Mouse (Mus musculus) cortical plate, adult 2 months (tissue): ENCODE data around the gene Klhl7.

ENCODE experiments used
- CTCF ChIP-seq: fragments of 200-500 bp; IDR thresholded peaks from 2 replicates; pipeline ENCODE4 v1.5.1; 2011; ENCODE audit warnings: mild to moderate bottlenecking, control low read depth, low read length; ENCODE audit not compliant: insufficient read depth; ENCODE audit errors: extremely low read depth
- POLR2A ChIP-seq: fragments of 200-500 bp; IDR thresholded peaks from 2 replicates; pipeline ENCODE4 v1.6.1; 2011; ENCODE audit warnings: mild to moderate bottlenecking, low read length, control low read depth; ENCODE audit not compliant: insufficient read depth; ENCODE audit errors: extremely low read depth

DNA sequence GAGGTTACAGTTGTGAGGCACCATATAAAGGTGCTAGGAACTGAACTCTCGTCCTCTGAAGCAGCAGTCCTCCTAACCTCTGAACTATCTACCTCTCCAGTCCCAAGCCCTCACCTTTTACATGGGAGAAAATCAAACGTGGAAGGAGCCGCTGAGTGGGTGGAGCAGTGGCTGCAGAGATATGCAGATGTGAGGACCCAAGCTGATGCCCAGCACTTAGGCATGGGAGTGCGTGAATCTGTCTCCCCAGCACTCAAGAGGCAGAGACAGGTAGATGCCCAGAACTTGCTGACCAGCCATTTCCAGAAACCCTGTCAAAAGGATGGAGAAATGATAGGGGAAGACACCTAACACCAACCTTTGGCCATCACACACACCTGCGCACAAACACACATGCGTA is 82.7 kb downstream of the Klhl7 start:
- TF ChIP-seq POLR2A, result no peak
- no peak for TF ChIP-seq CTCF
